Mouse (Mus musculus): ENCODE results near the gene Gm10840.
"Not testable (repeated sequence)": the region's sequence is repeated elsewhere in the genome, so short reads cannot be mapped to it uniquely, and the experiment has no call there.

The Gm10840 gene

DNA sequence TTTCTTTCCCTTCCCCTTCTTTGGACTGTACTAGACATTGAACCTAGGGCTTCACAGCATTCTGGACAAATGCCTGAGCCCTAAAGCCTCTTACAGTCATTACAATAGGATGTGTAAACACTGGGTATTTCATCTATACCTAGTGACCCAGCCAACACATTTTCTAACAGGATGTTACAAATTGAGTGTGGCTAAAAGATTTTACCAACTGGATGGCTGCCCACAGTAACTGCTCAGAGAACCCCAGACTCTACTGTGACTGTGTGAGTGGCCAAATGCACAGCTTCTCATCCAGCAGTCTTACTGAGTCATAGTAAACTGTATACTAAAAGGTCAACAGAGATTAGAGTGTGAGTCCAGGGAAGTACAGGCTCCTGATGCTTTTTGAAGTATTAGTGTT is 34.7 kb downstream of the Gm10840 start:
- in situ Hi-C loops (cut with MboI, MseI): no loop called here

DNA sequence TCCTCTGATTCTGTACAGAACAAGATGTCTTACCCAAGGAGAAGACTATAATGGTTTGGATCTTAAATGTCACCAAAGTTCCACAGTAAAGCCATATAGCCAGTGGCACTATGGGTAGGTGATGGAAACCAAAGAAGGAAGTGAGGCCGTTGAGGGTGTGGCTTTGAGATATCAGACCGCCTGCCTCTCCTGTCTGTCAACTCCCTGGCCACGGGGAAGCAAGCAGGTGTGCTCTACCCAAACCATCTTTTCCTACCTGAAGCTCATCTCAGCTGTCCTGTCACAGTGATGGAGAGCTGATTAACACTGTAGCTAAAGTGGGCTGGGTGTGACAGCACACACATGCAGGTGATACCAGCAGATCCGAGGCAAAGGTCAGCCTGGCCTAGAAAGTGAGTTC is 37.6 kb downstream of the Gm10840 start:
- in situ Hi-C loops (cut with MboI, MseI): no loop called here

DNA sequence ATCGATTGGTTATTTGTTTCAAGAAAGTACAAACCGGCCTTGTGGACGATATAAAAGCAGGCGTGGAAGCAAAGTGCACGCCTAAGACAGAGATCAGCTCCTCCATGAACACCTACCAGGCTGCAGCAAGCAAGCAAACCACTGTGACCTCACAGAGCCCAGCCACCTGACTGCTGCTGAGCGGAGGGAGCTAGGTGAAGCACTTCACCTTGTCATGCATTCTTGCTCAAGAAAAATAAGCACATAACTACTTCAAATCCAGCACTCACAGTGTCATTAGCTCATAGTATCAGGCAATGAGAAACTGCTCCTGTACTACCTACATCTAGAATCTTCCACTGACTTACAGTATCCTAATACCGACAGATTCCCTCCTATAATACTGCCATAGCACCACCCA is 39.3 kb downstream of the Gm10840 start:
- in situ Hi-C loops (cut with MboI, MseI): not testable (repeated sequence)

DNA sequence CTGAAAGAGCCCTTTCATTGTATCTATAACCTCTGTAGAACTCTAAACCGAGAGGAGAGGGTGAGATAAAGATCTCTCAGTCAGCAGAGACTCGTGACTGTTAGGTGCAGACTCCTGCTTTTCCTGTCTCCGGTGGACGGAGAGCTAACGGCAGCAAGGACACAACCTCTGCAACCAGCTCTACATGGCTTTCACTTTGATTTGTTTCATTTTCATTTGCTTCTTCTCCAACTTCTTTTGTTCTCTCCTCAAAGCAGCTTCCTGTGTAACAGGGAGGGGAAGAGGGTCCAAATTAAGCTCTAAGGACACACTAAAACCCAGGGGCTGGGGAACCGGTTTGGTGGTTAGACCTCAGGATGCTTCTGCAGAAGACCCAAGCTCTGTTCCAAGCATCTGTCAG is 40.1 kb downstream of the Gm10840 start:
- in situ Hi-C loops (cut with MboI, MseI): no loop called here

DNA sequence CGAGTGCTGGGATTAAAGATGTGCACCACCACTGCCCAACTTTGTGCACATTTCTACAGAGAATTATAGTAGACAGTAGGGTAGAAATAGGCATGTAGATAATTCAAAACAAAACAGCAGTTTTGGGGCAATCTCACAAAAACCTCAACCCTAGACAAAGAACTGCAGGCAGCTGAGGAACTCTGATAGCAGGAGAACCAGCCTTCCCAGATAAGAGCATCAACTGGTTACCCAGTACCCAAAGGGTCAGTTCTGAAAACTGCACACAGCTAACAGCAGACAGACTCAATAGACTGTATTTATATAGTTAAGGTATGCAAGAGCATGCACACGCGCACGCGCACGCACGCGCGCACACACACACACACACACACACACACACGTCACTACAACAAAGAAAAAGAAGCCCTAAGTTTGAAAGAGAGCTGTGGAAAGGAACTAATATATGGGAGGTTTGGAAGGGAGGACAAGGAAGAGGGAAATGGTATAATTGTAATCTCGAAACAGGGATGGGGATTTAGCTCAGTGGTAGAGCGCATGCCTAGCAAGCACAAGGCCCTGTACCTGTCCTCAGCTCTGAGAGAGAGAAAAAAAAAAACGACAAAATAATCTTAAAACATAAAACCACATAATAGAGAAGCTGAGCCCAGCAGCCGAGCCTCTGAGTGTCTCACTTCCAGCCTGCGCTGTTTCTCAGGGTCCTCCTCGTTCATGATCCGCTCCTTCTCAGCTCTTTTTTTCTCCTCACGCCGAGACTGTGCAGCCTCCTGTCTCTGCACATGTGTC is 40.9 kb downstream of the Gm10840 start:
- in situ Hi-C loops (cut with MboI, MseI): no loop called here

DNA sequence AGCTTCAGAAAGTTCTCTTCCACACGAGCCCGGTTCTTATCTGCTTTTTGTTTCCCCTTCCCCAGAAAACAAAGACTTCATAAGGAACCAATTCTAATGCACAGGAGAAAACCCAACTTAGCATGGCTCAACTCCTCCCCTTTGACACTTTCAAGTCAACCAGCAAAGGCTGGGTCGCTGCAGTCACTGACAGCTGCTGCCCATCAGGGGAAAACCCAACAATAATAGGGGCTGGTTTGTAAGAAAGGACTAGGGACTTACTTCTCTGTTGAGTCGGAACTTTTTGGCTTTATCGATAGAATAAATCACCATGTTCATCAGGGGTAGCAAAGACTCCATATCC is 41.4 kb downstream of the Gm10840 start, which contains the start of gene Strada:
TSS of gene Strada (minus strand) at position 46 of the 343 bp plus-strand sequence.
- in situ Hi-C loops (cut with MboI, MseI): no loop called here
